Mouse (Mus musculus) intestine, embryonic 14.5 days (tissue): ENCODE measurements around the gene Dhcr7. TPM values are rescaled to one million over a fixed set of nuclear protein-coding genes. Genes with fewer than 3 reads are reported as not detected.

ENCODE experiments used
- ATAC-seq: fragments of 200-750 bp; cut with Nextera tagmentation; replicated peaks from 2 replicates; pipeline ENCODE4 v1.8.0; 2017; ENCODE audit warnings: low read depth, moderate number of reproducible peaks, moderate TSS enrichment, moderate library complexity; ENCODE audit not compliant: low FRiP score, low TSS enrichment
- DNase-seq: peaks from one replicate; pipeline ENCODE4 v3.0.0-alpha.2; 2018; ENCODE audit warnings: low spot score
- H3K27ac ChIP-seq: fragments of 300-500 bp; sonication (generic); 2 replicates; pipeline ENCODE4 v1.5.1; 2014; ENCODE audit warnings: low read depth, mild to moderate bottlenecking, control low read depth
- H3K27me3 ChIP-seq: fragments of 300-500 bp; sonication (generic); replicated peaks from 2 replicates; pipeline ENCODE4 v1.6.1; 2014; ENCODE audit warnings: low read length, control low read depth; ENCODE audit not compliant: control insufficient read depth, insufficient read depth
- H3K36me3 ChIP-seq: fragments of 300-500 bp; sonication (generic); 2 replicates; pipeline ENCODE4 v1.6.1; 2014; ENCODE audit warnings: low read length, control low read depth; ENCODE audit not compliant: control insufficient read depth, insufficient read depth
- H3K4me1 ChIP-seq: fragments of 300-500 bp; sonication (generic); replicated peaks from 2 replicates; pipeline ENCODE4 v1.6.1; 2014; ENCODE audit warnings: low read length, control low read depth, mixed read lengths; ENCODE audit not compliant: control insufficient read depth, insufficient read depth
- H3K4me2 ChIP-seq: fragments of 300-500 bp; sonication (generic); 2 replicates; pipeline ENCODE4 v1.6.1; 2014; ENCODE audit warnings: low read length
- H3K4me3 ChIP-seq: fragments of 300-500 bp; sonication (generic); 2 replicates; pipeline ENCODE4 v1.5.1; 2014; ENCODE audit warnings: low read depth, low read length, control low read depth, mixed read lengths
- H3K9ac ChIP-seq: fragments of 300-500 bp; sonication (generic); 2 replicates; pipeline ENCODE4 v1.6.1; 2014; ENCODE audit warnings: mild to moderate bottlenecking, low read length
- H3K9me3 ChIP-seq: fragments of 300-500 bp; sonication (generic); 2 replicates; pipeline ENCODE4 v1.6.1; 2016; ENCODE audit warnings: low read length, control low read depth; ENCODE audit not compliant: control insufficient read depth
- WGBS: fragments of 180-500 bp; shearing (Covaris S2); extraction: QIAGEN DNeasy Blood & Tissue Kit; methylation state at CpG from one replicate; pipeline ENCODE4 v1.1.7; 2014; 5-methylcytosine and 5-hydroxymethylcytosine counted together
- polyA plus RNA-seq: library from polyadenylated mRNA; unstranded; fragments of >200 nt; fragmentation: Nextera tagmentation; extraction: Ambion mirVana; gene quantifications from 2 replicates; pipeline ENCODE4 v1.2.1, GENCODE M21; 2014

The Dhcr7 gene
- polyA plus RNA-seq, 1 experiment from 2014 or later: 84.3 TPM

GRCm38 (mm10) chr7:143829504-143830331 lies 6.8 kb downstream of the Dhcr7 start:
- H3K27me3 ChIP-seq: no peaks in the 10 kb centered on the region
- WGBS: 0% methylated on average over 37 of the region's 37 CpGs
- ATAC-seq: peak; percentile 99
- H3K4me2 ChIP-seq: peak overlapping the region; percentile 95
- peak overlapping the region; percentile 91 for H3K27ac ChIP-seq
- H3K4me3 ChIP-seq: peak overlapping the region; percentile 66
- DNase-seq: peak; percentile 97
- peak overlapping the region; percentile 64 for H3K9ac ChIP-seq
- no peaks in the 10 kb centered on the region for H3K36me3 ChIP-seq
- H3K4me1 ChIP-seq: peaks cover 10% of the 10 kb centered on the region
- H3K9me3 ChIP-seq: no peaks in the 10 kb centered on the region

DNA sequence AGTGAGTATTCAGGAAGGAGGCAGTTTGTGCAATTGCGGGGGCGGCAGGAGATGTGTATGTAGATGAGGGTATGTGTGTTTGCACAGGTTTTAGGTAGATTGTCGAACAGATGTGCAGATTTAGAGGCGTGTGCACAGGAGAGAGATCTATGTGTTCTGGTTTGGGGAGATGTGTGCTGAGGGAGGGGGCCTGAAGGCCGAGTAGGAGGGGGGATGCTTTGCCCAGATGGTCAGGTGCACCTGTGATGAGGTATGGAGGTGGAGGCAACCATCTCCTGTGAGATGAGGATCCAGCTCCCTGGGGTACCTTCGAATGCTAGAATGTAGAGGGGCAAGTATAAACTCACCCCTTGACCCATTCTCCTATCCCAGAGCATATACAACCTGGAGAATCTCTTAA lies 7.5 kb downstream of the Dhcr7 start:
- Histone ChIP-seq H3K9ac (peak overlapping the region; percentile 62), H3K4me3 (peak overlapping the region; percentile 66), H3K4me1 (peaks cover 14% of the 10 kb centered on the region), H3K27me3 (no peaks in the 10 kb centered on the region), H3K9me3 (no peaks in the 10 kb centered on the region), H3K4me2 (peak overlapping the region; percentile 95), H3K36me3 (no peaks in the 10 kb centered on the region), H3K27ac (0 out of 2 replicates have a peak overlapping the region, but pooled peaks have one; percentile 40)
- DNase-seq (no peak), ATAC-seq (peak; percentile 10)
- WGBS: 9% methylated on average over 6 of the region's 6 CpGs

DNA sequence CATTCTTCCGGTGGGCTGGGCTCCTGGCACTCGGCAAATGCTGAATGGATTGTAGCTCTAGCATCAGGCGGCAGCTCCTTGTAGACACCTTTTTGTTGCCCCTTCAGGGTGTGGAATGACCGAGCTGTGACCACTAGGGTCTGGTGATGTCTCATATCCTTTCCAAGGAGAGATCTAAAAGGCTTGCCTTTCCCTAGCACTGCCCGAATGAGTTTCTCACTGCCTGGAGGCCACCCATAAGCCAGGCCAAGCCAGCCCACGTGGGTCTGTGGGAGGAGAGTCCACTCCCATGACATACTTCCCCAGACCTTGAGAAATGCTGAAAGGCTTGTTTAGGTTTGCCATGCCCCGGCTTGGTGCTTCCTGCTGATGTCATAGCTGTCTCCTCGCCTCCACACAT lies 9.3 kb downstream of the Dhcr7 start:
- Histone ChIP-seq H3K4me1 (peaks cover 16% of the 10 kb centered on the region), H3K27ac (no peak overlapping the region), H3K27me3 (no peaks in the 10 kb centered on the region), H3K9ac (no peak overlapping the region), H3K9me3 (no peaks in the 10 kb centered on the region), H3K36me3 (peaks cover 8% of the 10 kb centered on the region), H3K4me3 (no peak overlapping the region), H3K4me2 (no peak overlapping the region)
- no peak for DNase-seq
- WGBS: 73% methylated on average over 8 of the region's 8 CpGs
- no peak for ATAC-seq

GRCm38 (mm10) chr7:143832611-143833010 lies 9.7 kb downstream of the Dhcr7 start:
- no peak overlapping the region for H3K9ac ChIP-seq
- no peak for DNase-seq
- no peaks in the 10 kb centered on the region for H3K9me3 ChIP-seq
- peaks cover 16% of the 10 kb centered on the region for H3K4me1 ChIP-seq
- H3K4me3 ChIP-seq: no peak overlapping the region
- no peak for ATAC-seq
- H3K27me3 ChIP-seq: no peaks in the 10 kb centered on the region
- 94% methylated on average over 2 of the region's 2 CpGs for WGBS
- peaks cover 11% of the 10 kb centered on the region for H3K36me3 ChIP-seq
- no peak overlapping the region for H3K4me2 ChIP-seq
- no peak overlapping the region for H3K27ac ChIP-seq

DNA sequence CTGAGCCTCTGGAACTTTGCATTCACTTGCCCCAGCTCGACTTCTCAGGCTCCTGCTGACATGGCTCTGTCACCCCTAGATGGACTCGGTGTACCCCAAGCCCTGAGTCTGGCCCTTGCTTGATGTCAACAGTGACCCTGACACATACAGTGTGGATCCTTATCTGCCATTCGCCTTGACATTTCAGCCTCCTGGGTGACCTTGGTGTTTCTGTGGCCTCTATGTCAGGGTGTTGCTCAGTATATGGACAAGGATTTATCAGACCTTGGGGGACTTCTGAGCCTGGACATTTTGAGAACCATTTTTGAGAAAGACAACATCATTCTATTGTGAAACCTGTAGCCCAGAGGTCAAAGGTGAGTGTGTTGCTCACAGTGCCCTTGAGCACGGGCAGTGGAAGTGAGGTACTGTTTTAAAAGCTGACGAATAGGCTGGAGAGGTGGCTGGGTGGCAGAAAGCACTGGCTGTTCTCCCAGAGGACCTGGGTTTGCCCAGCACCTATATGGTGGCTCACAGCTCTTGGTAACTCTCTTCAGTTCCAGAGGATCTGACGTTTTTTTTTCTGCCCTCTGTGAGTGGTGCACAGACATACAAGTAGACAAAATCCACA lies 10.7 kb downstream of the Dhcr7 start:
- DNase-seq: no peak
- H3K27ac ChIP-seq: no peak overlapping the region
- H3K4me2 ChIP-seq: no peak overlapping the region
- no peaks in the 10 kb centered on the region for H3K27me3 ChIP-seq
- H3K9me3 ChIP-seq: no peaks in the 10 kb centered on the region
- no peak overlapping the region for H3K9ac ChIP-seq
- WGBS: 80% methylated on average over 6 of the region's 6 CpGs
- H3K36me3 ChIP-seq: peaks cover 22% of the 10 kb centered on the region
- H3K4me1 ChIP-seq: peaks cover 16% of the 10 kb centered on the region
- H3K4me3 ChIP-seq: no peak overlapping the region
- ATAC-seq: no peak

DNA sequence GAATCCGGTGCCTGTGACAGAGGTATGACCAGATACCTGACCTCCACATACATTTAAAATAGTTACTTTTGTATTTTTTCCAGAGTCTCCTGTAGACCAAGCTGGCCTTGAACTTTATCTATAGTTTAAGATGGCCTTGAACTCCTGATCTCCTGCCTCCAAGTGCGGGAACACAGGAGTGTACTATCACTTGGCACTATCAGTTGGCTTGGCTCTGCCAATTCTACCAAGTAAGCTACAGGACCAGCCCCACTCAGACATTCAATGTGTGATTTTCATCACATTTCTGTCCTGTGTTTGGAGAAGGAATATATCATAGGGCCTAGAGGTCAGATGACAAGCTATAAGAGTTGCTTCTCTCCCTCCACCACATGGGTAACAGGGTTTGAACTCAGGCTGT lies 11.4 kb downstream of the Dhcr7 start:
- WGBS: 85% methylated on average over 2 of the region's 2 CpGs
- no peak for ATAC-seq

GRCm38 (mm10) chr7:143834972-143835371 lies 12.0 kb downstream of the Dhcr7 start:
- Histone ChIP-seq H3K9me3 (no peaks in the 10 kb centered on the region), H3K27ac (no peak overlapping the region), H3K27me3 (no peaks in the 10 kb centered on the region), H3K4me3 (no peak overlapping the region), H3K4me2 (no peak overlapping the region), H3K36me3 (peaks cover 34% of the 10 kb centered on the region), H3K4me1 (peaks cover 16% of the 10 kb centered on the region), H3K9ac (no peak overlapping the region)
- 64% methylated on average over 3 of the region's 3 CpGs for WGBS
- peak; percentile 40; the same call in 1 of the 2 replicates for ATAC-seq
- DNase-seq: no peak

More for the DNA sequence above, 11.4 kb downstream of the Dhcr7 start:
- Histone ChIP-seq H3K27me3 (no peaks in the 10 kb centered on the region), H3K9me3 (no peaks in the 10 kb centered on the region), H3K4me2 (no peak overlapping the region), H3K4me3 (no peak overlapping the region), H3K4me1 (peaks cover 16% of the 10 kb centered on the region), H3K36me3 (peaks cover 28% of the 10 kb centered on the region), H3K27ac (no peak overlapping the region), H3K9ac (no peak overlapping the region)
- no peak for DNase-seq

- 0 out of 2 replicates have a peak, but pooled peaks cover 6% of the 10 kb centered on the region for H3K4me1 ChIP-seq
- H3K27ac ChIP-seq: no peak overlapping the region
- no peaks in the 10 kb centered on the region for H3K9me3 ChIP-seq
- H3K27me3 ChIP-seq: no peaks in the 10 kb centered on the region
- no peak overlapping the region for H3K4me2 ChIP-seq
- WGBS: 83% methylated on average over 3 of the region's 3 CpGs
- H3K36me3 ChIP-seq: peaks cover 63% of the 10 kb centered on the region
- no peak for ATAC-seq
- no peak overlapping the region for H3K4me3 ChIP-seq
- DNase-seq: no peak
- no peak overlapping the region for H3K9ac ChIP-seq
Observed at GRCm38 (mm10) chr7:143837705-143838358, 14.9 kb downstream of the Dhcr7 start.
